Mouse (Mus musculus) lung, adult 18-20 months (tissue): ENCODE measurements around the gene Rere.

Experiments used
- DNase-seq, 2 experiments: peaks; one replicate each; pipeline ENCODE4 v3.0.0; 2022; ENCODE audit warnings: mixed read lengths in 2 of 2

Gene Rere

GRCm38 (mm10) chr4:150441931-150442330 lies 160.5 kb downstream of the Rere start:
- no peak for DNase-seq

- no peak for DNase-seq
Observed at GRCm38 (mm10) chr4:150444068-150444467, 162.6 kb downstream of the Rere start.

- no peak for DNase-seq
Observed at GRCm38 (mm10) chr4:150446617-150447016, 165.2 kb downstream of the Rere start.

GRCm38 (mm10) chr4:150447517-150447916 lies 166.1 kb downstream of the Rere start:
- DNase-seq = peak; percentile 18 to 55

DNA sequence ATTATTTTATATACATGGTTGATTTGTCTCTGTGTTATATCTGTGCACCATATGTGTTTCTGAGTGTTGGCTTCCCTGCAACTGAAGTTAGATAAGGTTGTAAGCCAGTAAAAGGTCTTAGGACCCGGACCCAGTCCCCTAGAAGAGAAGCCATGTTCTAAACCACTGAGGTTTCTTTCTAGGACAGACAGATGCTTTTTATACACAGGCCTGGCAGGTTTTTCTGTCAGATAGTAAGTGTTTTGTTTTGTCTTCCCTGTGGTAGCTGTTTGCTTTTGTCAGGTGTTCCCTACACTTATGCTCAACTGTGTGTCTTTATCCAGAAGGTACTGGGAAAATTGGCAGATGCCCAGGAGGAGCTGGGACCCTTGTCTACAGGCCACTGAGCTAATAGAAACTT lies 167.0 kb downstream of the Rere start:
- no peak for DNase-seq

GRCm38 (mm10) chr4:150450081-150450691 lies 168.7 kb downstream of the Rere start:
- DNase-seq = no peak

- DNase-seq = no peak
Observed at GRCm38 (mm10) chr4:150452155-150452847, 170.9 kb downstream of the Rere start.

- no peak for DNase-seq
Observed at GRCm38 (mm10) chr4:150454571-150455306, 173.3 kb downstream of the Rere start.

DNA sequence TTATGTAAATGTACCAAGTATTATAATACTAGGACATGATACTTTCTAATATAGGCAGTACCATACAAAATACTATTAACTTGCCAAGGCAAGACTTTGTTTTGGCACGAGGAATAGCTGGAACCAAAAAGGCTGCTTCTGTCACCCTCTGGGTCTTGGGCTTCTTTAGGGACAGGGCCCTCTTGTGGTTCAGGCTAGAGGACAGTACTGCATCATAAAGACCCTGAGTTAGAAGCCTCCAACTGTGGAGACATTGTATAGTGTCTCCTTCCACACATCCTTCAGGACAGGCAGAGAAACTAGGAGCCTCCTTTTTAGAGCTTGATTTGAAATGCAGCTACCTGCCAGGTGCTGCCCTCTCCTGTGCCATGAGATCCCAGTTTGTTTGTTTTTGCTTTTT lies 174.3 kb downstream of the Rere start:
- no peak for DNase-seq

- DNase-seq = no peak
Observed at GRCm38 (mm10) chr4:150456452-150456851, 175.0 kb downstream of the Rere start.

- no peak for DNase-seq
Observed at GRCm38 (mm10) chr4:150456886-150457285, 175.4 kb downstream of the Rere start.

- DNase-seq = no peak
Observed at GRCm38 (mm10) chr4:150457353-150457752, 175.9 kb downstream of the Rere start.

- no peak for DNase-seq
Observed at GRCm38 (mm10) chr4:150457771-150458170, 176.3 kb downstream of the Rere start.

GRCm38 (mm10) chr4:150459022-150459794 lies 177.8 kb downstream of the Rere start:
- DNase-seq = no peak

GRCm38 (mm10) chr4:150460451-150460850 lies 179.0 kb downstream of the Rere start:
- DNase-seq = no peak

DNA sequence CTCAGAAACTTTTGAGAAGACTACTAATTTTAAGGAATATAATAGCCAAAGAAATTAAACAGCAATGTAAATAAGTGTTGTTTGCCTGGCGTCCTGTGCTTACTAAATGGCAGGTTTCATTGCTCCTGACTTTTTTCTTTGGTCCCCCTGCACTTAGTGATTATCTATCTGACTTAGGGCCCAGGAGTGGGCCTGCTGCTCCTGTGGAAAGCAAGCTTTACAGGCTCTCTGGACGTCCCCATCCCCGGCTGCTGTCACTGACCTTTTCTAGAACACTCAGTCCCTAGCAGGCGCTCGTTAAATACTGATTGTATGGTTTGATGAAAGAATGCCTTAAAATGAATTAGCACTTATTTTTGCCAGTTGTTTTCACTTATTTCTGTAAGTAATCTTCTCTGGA lies 179.6 kb downstream of the Rere start:
- DNase-seq = no peak

DNA sequence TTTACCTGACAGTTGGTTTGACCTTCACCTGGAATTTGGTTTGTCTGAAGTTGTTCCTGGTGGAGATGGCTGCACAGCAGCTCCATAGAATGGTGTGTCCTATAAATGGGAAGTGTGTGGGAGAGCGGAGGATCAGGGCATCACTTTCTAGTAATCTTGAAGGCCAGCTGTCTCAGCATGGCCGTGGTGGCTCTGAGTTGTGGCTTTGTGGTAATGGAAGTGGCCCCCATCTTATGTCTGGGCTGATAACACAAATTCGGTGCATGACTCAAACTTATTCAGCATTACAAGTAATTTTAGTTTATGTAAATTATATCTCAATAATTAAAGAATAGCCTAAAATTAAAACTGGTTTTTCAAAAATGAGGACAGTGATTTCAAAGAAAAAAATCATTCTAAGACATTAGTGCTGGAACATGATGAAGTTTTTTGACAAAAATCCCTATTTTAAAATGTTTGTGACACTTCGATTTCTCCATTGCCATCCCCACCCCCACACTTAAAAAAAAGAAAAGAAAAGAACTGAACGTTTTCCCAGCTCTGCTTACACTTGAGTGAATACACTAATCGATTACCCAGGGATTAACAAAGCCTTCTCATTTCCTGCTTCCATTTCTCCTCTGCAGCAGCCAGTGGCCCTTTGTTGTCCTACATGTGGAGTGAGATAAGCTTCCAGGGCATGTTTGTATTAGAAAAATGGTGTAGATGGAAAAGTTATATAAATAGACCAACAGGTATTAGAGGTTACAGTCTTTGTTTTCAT lies 180.2 kb downstream of the Rere start:
- DNase-seq = no peak

DNA sequence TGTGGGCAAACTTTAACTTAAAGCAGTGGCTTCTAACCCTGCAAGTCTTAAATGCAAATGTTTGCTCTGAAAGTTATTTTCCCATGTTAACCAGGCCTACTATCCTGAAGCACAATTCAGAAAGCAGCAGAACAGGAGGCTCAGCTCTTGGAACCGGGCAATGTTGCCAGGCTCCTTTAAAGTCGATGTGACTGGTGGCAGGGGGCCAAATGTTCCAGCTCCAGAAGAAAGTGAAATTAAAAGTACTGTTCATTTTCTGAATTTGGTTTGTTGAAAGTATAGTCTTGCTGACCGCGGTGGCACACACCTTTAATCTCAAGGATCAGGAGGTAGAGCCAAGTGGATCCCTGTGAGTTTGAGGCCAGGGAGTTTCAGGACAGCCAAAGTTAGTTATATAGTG lies 180.9 kb downstream of the Rere start:
- DNase-seq = peak; percentile 71 to 74

DNA sequence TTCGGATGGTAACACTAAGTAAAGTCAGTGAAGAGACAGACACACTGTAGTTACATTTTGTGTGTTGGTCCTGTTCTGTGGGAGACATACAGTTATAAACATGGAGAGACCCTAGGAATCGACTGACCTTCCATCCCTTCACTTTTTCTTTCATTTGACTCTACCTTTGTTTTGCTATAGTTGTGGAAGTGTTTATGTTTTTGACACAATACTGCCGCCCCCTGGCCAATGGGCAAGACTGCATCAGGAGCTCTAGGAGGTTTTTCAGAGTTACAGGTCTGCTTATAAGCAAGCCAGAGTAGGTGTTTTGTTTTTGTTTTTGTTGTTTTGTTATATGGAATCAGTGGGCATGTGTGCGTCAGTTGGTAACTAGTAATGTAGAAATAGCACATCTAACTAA lies 184.3 kb downstream of the Rere start:
- peak; percentile 57 to 71 for DNase-seq

GRCm38 (mm10) chr4:150469274-150469673 lies 187.8 kb downstream of the Rere start:
- no peak for DNase-seq

DNA sequence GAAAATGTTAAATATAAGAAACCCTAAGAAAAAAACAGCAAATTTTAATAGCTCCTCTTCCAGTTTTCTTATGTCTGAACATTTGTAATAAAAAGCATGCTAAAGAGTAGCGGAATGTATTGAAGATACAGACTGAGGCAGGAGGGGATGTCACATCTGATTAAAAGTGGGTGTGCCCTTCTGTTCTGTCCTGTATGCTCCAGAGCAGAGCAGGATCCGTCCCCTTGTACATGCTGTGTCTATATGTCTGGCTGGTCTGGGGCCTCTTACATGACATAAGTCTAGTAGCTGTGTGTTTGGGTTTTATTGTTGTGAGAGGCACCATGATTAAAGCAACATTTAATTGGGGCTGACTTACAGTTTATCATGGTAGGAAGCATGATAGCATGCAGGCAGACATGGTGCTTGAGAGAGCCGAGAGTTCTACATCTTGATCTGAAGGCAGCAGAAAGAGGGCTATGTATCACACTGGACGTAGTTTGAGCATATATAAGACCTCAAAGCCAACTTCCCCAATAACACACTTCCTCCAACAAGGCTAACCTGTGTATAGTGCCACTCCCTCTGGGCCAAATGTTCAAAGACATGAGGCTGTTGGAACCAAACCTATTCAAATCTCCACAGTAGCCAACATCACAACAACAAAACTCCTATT lies 189.4 kb downstream of the Rere start:
- no peak for DNase-seq
